Mouse (Mus musculus) regulatory T cell (primary cell): Measurements from ENCODE around the gene Aff1.

Source experiments
- in situ Hi-C: fragments of 300-600 bp; cut with MboI, MseI; formaldehyde crosslinking; loops from one replicate; pipeline ENCODE4 v1.15.1; 2025; ENCODE audit warnings: high pct_unique_total_duplicates

Gene Aff1

GRCm38 (mm10) chr5:103724823-103725222, 32.6 kb downstream of the Aff1 start:
- in situ Hi-C loops: no loop called here

DNA sequence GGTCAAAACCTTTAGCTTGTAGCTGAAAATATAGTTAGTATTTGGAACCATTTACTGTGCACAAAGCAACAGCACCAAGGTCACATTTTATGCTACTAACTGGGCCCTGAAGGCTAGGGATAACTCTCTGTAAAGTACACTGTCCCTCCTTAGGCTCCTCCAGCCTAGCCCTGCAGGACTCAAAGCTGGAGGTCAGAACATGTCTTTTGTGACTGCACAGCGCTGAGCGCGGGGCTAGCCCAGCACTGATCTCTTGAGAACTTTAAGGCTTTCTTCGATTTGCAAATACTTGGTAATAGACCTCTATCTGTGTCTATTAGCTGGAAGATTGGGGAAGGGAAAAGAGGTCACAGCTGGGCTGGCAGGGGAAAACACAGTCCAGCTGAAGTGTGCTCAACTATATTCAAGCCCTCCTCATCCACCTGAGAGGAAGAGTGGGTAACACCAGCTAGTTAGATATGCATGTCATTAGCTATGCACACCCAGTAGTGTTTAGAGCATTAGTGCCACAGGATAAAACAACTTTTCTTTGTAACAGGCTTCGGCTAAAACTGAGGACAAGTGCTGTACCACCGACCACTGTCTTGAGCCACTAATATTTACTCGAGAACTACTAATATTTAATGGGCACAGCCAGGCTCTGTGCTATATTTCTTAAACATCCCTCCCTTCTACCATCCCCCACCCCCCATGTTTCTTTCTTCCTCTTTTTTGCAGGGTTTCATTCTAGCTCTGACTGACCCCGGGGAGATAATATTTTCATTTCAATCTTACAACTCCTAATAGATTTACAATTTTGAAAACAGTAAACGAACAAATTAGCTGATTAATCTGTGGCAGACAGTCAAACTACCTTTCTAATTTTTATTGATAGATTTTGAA, 33.3 kb downstream of the Aff1 start:
- in situ Hi-C loops: no loop called here

DNA sequence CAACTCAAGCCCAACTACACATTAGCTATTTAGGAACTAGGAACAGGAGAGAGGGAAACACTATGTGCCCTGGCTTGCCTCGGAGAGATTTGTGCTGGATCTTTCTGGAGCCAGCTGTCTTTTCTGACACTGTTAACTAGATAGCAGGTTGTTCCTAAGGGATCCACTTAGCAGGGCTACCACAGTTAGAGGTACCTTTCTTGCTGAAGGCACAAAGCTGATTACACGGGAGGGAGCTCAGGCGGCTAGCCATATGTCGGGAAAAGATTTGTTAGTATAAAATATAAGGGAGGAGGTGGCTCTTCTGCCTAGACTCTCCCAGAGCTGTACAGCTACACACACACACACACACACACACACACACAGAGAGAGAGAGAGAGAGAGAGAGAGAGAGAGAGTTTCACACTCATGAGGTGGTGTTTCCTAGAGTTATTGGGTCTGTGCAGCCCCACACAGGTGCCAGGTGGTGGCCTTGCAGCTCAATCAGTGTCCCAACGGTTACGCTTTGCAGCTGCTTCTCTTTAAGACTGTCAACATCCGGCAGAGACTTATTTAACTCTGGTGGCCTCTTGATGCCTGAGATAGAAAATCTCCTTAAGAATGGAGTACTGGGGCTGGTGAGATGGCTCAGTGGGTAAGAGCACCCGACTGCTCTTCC, 34.2 kb downstream of the Aff1 start:
- in situ Hi-C loops: no loop called here

DNA sequence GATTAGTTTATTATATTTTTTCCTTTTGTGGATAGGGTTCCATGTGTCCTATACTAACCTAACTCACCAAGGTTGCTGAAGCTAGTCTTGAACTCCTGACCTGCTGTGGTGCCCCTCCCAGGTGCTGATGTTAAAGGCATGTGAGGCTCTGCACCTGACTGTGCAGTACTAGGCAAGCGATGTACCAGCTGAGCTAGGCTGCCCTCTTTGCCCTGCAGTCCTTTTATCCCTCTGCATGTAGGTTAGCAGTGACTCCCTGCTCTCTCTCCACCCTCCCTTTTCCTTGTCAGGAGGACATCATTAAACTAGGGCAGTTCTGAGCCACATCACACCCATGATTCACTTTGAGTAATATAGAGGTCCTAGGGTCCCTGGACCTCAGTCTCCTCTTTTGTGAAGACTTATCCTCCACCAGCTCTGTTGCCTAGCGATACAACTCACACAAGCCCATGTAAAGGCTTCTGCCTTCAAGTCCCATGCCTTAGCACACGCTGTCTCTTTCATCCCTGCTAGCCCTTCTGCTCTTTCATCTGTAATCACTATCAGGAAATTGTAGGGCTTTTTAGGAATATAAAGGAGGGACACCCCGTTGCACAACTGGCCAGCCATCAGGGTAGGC, 35.7 kb downstream of the Aff1 start:
- in situ Hi-C loops: no loop called here

- in situ Hi-C loops: no loop called here
Measured at GRCm38 (mm10) chr5:103729225-103729624, 37.1 kb downstream of the Aff1 start.

DNA sequence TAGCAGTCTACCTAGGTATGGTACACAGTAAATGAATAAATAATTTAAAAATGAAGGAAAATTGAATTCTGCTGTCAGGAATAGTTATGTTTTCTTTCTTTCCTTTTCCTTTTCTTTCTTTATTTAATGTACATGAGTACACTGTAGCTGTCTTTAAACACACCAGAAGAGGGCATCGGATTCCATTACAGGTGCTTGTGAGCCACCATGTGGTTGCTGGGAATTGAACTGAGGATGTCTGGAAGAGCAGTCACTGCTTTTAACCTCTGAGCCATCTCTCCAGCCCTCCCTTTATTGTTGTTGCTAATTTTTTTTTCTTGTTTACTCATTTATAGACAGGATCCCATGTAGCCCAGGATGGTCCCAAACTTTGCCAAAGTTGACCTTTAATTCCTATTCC, 38.0 kb downstream of the Aff1 start:
- in situ Hi-C loops: no loop called here

DNA sequence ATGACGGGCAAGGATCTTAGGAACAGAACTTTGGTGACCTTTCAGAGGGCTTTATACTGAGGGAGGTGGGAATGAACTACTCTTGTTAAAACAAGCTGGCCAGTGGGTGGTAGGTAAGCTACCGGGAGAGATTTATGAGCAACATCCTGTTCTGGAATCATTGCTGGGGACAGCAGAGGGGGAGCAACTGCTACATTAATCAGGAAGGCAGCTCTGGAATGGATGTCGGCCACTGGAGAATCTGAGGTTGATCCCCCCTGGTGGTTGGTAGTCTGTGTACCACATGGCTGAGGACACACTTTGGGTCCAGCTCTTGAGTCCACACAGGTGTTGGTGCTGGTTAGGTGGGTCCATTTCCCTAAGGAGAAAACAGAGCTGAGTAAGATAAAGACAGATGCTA, 38.6 kb downstream of the Aff1 start:
- in situ Hi-C loops: no loop called here

DNA sequence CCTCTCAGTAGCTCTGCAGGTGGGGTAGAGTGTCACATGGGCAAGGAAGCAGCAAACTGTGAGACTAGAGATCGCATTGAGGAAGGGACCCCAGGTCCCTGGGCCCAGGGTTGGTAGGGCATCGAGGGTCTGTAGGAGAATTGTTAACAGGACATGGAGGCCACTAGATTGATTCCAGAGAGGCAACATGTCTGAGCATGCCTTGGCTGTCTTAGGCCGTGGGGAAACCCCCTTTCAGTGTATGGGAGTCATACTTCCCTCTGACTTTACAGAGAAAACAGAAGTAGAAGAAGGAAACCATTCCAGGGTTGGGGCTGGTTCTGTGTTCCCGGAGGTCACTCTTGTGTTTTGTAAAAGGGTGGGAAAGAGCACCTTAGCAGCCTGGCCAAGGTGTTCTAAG, 40.4 kb downstream of the Aff1 start:
- in situ Hi-C loops: no loop called here

DNA sequence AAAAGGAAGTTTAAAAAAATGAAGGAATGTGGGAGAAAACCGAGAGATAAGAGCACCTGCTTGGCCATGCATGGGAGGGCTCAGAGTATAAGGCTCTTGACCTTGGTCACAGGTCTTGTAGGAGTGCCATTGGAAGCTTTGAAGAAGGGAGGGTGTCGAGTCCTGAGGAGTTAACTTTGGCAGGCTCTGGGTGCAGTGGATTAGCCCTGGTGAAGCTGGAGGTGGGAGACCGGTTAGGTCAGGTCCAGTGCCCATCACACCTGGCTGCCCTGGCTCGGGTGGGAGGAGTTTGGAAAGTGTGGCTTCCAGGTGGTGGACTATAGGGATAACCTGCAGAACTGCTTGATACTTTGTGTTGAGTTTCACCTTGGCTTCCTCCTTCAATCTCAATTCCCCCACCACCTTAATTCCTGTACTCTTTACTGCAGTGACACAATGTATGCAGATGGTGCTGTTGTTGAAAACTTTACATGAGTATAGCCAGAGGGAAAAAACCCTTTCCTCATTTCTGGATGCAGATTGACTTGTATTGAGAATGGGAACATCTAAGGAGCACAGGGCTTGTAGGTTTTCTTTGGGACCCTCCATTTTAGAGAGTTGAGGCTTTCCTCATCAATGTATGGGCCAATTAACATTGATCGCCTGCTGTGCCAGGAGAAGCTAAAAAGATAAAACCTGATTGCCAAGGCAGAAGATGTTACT, 43.4 kb downstream of the Aff1 start:
- in situ Hi-C loops: loop anchor here (5.0 kb wide), 1 partner anchor 48 kb away; no protein-coding TSS in a partner anchor

DNA sequence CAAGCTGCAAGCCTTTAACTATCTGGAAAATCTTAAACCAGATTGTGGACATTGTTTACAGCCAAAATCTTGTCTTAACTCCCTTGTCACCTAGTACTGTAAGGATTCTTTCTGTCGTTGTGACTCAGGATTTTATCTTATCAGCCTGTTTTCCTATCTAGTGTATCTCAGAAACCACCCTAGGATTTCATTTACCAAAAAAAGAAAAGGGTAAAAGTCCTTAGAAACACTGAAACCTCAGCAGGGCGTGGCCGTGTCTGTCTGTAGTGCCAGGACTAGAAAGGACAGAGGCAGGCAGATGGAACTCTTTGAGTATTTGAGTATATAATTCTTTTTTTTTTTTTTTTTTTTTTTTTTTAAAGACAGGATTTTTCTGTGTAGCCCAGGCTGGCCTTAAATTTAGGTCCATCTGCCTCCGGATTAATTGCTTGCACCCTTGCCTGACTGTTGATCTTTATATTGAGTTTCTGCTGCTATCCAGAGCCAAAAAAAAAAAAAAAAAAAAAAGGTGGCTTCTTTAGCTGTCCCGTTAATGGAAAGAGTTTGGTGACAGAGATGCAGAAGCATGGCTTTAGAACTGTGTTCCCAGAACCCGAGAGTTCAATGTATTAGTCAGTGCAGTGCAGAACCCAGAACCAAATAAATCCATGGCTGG, 44.5 kb downstream of the Aff1 start:
- in situ Hi-C loops: loop anchor here (5.0 kb wide), 1 partner anchor 49 kb away; no protein-coding TSS in a partner anchor

DNA sequence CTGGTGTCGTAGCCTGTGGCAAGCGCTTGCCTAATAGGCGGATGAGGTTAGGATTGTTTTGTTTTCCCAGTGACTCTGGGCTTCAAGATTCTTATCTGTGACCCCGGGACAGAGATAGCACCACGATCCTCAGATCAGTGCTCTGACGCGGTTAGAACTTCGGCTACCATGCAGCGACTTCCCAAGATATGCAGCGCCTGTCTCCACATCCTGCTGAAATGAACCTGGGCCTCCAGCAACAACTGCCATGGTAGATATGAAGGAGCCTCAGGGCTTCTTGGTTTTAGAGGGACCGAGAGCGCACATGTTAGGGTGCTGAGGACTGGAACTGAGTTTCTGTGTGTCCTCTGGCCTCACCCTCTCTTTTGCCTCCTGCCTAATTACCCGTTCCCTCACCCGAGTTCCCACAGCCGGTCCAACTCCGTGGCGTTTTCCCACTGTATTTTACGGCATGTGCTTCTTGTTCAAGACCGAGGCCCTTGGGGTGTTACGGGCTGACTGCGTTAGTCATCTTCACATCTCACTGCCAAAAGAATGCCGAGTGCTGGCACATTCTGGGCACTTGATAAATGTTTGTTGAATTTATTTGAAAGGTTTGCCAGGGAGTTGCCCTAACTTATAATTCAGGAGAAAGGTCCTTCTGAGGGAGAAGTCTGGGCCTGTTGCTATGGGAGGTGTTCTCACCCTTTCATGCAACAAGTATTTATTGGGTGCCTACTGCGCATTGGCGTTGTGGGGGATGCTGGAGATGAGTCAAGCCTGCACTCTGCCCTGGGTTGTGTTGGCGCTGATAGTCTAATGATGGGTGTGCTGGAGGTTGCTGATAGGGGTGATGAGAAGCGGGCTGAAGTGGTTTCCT, 45.3 kb downstream of the Aff1 start:
- in situ Hi-C loops: loop anchor here (5.0 kb wide), 1 partner anchor 50 kb away; no protein-coding TSS in a partner anchor

DNA sequence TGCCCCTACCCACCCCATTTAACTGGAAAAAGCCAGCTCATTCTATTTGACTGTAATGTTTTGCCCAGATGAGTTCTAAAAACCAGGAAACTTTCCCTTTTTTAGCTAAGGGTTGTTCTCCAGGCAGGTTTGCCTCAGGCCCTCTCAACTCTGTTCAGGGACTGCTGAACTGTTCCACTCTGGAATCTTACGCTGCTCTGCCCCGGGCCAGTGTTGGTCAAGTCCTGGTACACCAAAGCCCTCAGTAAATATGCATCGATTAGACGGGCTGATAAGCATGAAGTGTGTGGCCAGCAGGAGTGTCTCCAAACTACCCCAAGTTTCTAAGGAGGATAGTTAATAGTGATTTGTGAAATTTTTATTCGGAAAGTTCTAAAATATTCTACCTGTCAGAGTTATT, 46.3 kb downstream of the Aff1 start:
- in situ Hi-C loops: loop anchor here (5.0 kb wide), 1 partner anchor 51 kb away; no protein-coding TSS in a partner anchor

GRCm38 (mm10) chr5:103739163-103739562, 47.0 kb downstream of the Aff1 start:
- in situ Hi-C loops: loop anchor here (5.0 kb wide), 1 partner anchor 52 kb away; no protein-coding TSS in a partner anchor

DNA sequence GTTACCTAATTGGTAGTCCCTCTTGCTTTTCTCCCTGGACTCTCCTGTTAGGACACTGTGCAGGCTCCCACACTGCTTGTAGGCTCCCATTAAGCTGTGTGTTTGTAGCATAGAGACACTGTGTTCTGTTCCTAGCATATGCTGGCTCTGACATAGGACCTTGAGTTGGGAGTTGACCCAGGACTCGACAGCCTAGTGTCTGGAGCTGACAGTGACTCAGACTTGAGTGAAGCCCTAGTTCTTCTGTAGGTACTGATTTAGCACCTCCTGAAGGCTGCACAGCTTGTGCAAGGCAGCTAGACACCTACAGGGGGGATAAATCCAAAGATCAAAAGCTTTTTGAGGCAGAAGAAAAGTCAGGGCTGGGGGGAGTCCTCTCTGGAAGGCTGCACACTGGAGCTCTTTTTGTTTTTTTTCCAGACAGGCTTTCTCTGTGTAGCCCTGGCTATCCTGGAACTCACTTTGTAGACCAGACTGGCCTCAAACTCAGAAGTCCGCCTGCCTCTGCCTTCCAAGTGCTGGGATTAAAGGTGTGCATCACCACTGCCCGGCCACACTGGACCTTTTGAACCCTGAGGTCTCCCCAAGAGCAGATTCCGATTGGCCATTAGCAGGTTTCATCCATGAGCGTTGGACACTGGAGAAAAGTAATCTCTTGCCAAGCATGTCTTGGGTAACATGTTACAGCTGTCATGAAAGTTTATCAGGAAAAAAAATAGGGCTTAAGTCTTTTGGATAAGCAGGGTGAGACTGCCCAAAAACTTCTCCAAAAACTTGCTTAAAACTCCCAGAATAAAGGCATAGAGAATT, 48.1 kb downstream of the Aff1 start:
- in situ Hi-C loops: loop anchor here (5.0 kb wide), 1 partner anchor 82 kb away; no protein-coding TSS in a partner anchor

DNA sequence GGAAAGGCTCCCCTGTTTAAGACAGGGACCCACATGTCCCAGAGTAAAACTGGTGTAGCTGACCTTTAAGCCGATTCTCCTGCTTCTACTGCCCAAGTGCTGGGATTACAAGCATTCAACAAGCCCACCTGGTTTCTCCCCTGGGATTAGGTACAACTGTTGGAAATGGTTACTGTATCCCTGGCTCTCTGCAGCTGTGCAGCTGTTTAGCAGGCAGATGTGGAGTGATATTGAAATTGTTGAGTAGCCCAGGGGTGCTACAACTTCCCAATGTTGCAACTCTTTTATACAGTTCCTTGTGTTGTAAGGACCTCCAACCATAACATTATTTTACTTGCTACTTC, 48.7 kb downstream of the Aff1 start:
- in situ Hi-C loops: loop anchor here (5.0 kb wide), 1 partner anchor 81 kb away; no protein-coding TSS in a partner anchor

GRCm38 (mm10) chr5:103741443-103741842, 49.3 kb downstream of the Aff1 start:
- in situ Hi-C loops: loop anchor here (5.0 kb wide), 1 partner anchor 81 kb away; no protein-coding TSS in a partner anchor

DNA sequence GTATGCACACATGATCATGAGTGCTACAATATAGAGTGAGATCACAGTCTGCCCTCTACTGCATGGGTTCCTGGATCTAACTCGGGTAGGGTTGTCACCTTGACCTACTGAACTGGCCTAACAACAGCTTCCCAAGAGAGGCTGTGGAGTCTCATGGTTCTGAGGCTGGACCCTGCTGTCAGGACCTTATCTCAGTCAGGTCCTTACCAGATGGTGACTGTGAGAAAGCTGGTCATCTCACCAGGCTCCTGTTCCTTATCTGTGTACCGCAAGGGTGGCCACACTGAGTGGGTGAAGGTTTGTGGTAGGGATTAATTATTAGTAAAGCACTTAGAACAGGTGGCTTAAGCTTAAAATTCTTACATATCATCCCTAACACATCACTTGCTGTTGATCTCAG, 49.8 kb downstream of the Aff1 start:
- in situ Hi-C loops: loop anchor here (5.0 kb wide), 1 partner anchor 80 kb away; no protein-coding TSS in a partner anchor

- in situ Hi-C loops: loop anchor here (5.0 kb wide), 1 partner anchor 78 kb away; no protein-coding TSS in a partner anchor
Measured at GRCm38 (mm10) chr5:103744531-103744930, 52.4 kb downstream of the Aff1 start.

GRCm38 (mm10) chr5:103745635-103746034, 53.5 kb downstream of the Aff1 start:
- in situ Hi-C loops: no loop called here
